Mouse (Mus musculus): ENCODE results near the gene Casp1.

The Casp1 gene

DNA sequence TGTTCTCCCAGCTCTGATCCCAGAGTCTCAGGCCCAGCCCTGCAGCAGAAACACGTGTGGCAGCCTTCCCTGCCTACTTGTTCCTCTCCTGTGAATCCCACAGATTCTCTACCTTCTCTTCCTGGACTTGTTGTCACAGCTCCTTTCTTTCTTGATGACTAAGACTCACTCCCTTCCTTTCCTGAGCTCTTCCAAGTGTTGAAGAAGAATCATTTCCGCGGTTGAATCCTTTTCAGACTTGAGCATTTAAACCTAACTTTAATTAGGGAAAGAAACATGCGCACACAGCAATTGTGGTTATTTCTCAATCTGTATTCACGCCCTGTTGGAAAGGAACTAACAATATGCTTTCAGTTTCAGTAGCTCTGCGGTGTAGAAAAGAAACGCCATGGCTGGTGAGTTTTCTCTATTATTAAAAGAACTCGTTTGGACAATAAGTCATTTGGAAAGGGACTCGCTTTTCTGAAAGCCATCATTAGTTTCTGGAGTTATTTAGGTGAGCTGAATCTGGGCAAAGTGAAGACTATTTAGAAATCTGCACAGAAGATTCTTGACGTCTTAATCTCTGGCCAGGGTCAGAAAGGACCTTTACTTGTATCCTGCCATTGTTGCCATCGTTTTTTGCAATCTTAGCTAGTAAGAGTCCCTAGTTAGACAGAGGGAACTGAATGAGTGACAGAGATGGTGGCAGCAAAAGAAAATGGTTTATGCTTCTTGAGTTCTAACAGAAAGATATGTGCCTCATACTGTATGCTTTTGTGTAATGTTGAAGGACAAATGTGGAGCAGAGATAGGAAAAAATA lies at the start of gene Casp1:
Casp1 (plus strand) TSS at position 189 of the 803 bp plus-strand sequence.
- DNase-seq, result no peak

DNA sequence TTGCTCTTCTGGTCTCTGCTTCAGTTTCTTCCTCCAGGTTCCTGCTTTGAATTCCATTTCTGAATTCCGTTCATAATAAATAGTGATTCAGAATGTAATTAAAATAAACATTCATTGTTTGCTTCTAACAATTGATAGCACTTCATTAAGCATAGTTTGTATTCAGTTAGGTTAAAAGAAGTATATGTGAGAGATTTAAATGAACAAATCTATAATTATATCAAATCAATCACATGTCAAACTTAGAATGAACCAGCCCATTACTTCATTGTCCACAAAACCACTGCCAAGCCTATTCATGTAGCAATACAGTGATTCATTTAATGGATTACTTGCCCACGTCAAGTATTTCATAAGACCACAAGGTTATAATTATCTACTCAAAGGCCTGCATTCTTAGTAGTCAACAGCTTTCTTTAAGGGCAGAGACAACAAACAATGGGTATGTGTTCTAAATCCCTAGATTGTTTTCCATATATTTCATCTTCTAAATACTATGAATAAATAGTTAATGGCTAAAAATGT lies 34.3 kb upstream of the Casp1 start:
- DNase-seq, result no peak

- no peak for DNase-seq
Observed at GRCm38 (mm10) chr9:5270274-5270673, 28.0 kb upstream of the Casp1 start.

DNA sequence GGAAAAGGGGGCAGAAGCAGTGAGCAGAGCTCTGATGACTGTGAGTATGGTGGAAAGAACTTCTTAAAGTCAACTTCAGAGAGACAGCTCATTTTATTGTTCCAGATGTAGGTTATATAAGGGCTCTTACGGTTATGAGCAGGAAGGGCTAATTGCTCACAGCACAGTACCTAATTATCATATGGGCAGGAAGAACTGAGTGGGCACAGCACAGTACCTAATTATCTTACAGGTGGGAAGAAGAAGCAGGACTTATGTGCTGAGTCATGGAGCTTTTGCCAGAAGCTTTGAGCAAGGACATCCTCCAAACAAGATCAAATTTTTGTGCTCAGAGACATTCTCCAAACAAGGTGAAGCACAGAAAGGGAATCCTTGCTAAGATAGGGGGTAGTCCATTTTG lies 27.4 kb upstream of the Casp1 start:
- DNase-seq, result no peak

- no peak for DNase-seq
Observed at GRCm38 (mm10) chr9:5271334-5271845, 26.9 kb upstream of the Casp1 start.

DNA sequence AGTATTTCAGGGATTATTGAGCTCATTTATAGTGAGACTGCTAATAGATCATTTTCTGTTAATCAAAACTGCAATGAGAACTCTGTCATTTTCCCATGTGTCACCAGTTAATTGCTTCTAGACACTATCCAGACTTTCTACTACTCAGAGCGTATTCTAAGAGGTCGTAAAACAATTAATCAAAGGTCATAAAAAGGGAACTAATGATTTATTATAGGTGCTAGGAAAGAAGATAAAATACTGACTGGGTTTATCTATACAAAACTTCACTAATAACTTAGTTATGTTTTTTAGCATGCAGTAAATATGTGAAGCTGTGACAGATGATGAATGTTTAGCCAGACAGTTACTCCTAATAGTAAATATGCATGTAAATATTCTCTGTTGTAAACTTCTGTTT lies 12.2 kb upstream of the Casp1 start:
- DNase-seq, result no peak

GRCm38 (mm10) chr9:5286597-5286996 lies 11.7 kb upstream of the Casp1 start:
- DNase-seq, result no peak

- no peak for DNase-seq
Observed at GRCm38 (mm10) chr9:5296354-5297237, 1.7 kb upstream of the Casp1 start.

DNA sequence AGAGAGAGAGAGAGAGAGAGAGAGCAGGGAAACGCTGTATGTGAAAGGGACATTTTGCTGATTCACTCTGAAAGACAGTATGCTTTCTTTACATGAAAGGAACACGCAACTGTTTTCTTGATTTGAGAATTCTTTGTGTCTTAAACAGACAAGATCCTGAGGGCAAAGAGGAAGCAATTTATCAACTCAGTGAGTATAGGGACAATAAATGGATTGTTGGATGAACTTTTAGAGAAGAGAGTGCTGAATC lies 740 bp downstream of the Casp1 start:
- DNase-seq, result no peak

- DNase-seq, result no peak
Observed at GRCm38 (mm10) chr9:5308561-5308960, 10.2 kb downstream of the Casp1 start, which contains the start of gene Casp4. Gene Casp4 (plus strand): TSS chr9:5308828.

DNA sequence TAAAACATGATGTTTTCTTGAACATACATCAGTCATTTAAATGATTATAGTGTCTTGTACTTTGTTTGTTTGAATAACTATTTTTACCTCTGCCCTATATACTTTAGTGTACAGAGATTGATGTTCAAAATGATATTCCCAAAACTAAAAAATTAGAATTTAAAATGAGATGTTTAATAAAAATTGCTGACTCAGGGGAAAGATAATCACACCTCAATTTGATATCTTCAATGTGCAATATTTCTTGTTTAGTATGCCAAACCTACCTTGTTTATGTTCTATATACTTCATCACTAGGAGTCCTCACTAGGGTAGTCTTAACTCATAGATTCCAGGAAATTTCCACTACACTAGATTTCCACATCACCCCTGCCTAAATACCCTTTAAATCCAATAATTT lies 11.8 kb downstream of the Casp1 start:
- no peak for DNase-seq

DNA sequence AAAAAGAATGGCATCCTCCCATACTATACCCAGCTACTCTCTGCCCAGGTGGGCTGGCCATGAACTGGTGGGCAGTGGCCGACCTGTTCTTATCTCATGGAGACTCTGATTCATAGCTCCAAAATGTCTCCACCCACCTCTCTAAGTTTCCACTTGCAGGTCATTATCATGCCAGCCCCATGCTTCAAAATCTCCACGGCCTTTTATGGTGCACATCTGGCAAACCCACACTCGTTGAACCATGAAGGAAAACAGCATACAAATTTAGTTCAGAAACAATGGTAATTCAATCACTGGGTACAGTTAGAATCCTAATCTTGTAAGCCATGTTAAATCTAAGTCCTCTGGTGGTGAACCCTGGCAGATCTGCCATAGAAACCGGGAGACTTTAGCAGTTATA lies 13.1 kb downstream of the Casp1 start:
- DNase-seq, result no peak

GRCm38 (mm10) chr9:5328204-5328603 lies 29.9 kb downstream of the Casp1 start:
- DNase-seq, result no peak

DNA sequence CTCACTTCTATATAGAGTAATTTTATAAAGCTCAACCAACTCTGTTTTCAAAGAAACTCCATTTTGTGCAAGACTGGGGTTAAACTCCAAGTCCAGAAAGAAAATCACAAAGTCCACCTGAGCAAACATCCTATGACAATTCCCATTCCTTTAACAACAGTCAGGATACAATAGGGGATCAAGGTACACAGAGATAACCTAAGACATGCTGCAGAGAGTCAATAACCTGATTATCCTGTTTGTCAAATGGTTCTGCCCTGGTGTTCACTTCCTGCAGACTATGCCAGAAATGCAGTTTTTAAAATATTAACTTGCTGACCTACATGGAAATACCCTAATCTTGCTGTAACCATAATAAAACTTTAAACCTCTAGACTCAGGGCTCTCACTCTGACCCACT lies 34.1 kb downstream of the Casp1 start:
- no peak for DNase-seq

- no peak for DNase-seq
Observed at GRCm38 (mm10) chr9:5333422-5333821, 35.1 kb downstream of the Casp1 start.

DNA sequence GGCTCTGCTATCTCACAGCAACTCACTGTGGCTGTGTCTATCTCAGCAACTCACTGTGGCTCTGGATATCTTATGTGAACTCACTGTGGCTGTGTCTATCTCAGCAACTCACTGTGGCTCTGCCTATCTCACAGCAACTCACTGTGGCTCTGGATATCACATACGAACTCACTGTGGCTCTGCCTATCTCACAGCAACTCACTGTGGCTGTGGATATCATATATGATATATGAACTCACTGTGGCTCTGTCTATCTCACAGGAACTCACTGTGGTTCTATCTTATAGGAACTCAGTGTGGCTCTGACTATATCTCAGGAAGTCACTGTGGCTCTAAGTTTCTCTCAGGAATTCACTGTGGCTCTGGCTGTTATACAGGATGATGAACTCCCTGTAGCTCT lies 44.8 kb downstream of the Casp1 start:
- no peak for DNase-seq

- DNase-seq, result no peak
Observed at GRCm38 (mm10) chr9:5344090-5344489, 45.8 kb downstream of the Casp1 start.

DNA sequence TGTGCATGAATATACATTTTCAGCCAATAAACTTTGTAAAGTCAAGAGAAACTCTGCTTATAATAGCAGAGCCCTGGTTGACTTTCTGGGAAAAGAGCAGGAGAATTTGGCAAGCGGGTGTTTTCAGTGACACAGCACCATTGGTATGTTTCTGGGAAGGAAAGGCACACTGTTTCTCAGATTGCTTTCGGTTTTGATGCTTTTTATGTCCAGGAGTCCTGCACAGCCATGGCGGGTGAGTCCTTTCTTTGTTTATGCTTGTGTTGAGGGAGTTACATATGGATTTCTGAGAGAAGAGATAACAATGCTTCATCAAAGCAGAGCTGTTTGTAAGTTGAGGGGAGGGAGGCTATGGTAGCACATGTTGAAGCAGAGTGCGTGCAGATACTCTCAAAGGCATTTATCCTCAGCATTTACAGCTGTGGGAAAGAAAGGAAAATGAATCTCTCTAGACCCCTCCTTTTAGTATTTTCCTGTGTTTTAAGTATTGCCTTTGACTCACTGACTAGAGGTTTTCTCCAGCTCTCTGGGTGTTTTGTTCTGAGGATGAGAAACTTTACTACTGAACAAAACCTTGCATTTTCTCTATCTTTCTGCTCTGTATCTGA lies 47.1 kb downstream of the Casp1 start, which contains the start of gene Casp12:
Casp12 (plus strand) TSS at position 140 of the 608 bp plus-strand sequence.
- DNase-seq, result no peak

- DNase-seq, result no peak
Observed at GRCm38 (mm10) chr9:5347381-5347780, 49.1 kb downstream of the Casp1 start.

DNA sequence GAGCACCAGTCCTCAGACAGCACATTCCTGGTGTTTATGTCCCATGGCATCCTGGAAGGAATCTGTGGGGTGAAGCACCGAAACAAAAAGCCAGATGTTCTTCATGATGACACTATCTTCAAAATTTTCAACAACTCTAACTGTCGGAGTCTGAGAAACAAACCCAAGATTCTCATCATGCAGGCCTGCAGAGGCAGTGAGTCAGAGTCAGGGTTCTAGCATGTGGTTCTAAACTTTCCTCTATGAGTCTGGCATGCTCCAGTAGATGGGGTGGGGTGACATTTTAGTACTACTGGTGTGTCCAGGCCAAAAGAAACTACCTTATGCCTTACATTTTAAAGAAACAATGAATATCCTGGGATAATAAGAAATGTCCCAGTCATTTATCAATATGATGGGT lies 55.4 kb downstream of the Casp1 start:
- no peak for DNase-seq

DNA sequence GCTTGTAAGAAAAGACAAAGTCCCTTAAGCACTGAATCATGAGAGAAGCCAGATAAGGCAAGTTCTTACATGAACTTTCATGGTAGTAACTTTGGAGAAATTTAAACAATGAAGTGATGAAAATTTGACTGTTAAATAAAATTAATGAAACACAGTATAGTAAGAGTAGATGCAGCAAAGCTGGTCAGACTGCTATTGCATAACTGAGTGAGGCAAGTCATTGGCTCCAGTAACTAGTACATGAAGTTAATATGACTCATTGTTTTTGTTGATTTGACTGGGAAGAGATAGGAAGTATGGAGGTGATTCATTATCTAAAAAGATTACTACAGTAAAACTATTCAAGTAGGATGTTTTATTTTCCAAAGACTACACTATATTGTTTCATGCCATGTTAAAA lies 58.5 kb downstream of the Casp1 start:
- DNase-seq, result no peak
